Mouse (Mus musculus): ENCODE measurements around the gene Ttll1. TPM values are rescaled to one million over a fixed set of nuclear protein-coding genes. Genes with fewer than 3 reads are reported as not detected.

The Ttll1 gene
- total RNA-seq, 2 experiments from 2014 or later: 53.3 to 53.9 TPM

Small RNA genes within 50 kb of the gene (microRNA-seq; reads per million reads assigned to microRNA genes)
- gene Gm24575: 0 reads per million in 2 experiments

Other genes starting within 250 kb of the Ttll1 start
- gene Arfgap3, start 160.6 kb downstream of the Ttll1 start, total RNA-seq (2021): 10 to 100 TPM; 21.6 to 23.0 TPM
- 100 to 1,000 TPM; 105 to 116 TPM for gene Pacsin2, start 46.3 kb downstream of the Ttll1 start, total RNA-seq (2021)
- not detected for gene Bik, start 16.0 kb upstream of the Ttll1 start, total RNA-seq (2021)
- gene Tspo, start 52.7 kb upstream of the Ttll1 start, total RNA-seq (2021): 10 to 100 TPM in 1 of 2 experiments, 1 to 10 TPM in 1; 7.9 to 10.6 TPM
- gene Mcat, start 52.9 kb upstream of the Ttll1 start, total RNA-seq (2021): 10 to 100 TPM; 17.9 to 26.0 TPM
- 10 to 100 TPM; 11.2 to 12.4 TPM for gene Ttll12, start 84.3 kb upstream of the Ttll1 start, total RNA-seq (2021)
- 10 to 100 TPM; 51.8 to 67.1 TPM for gene Scube1, start 214.1 kb upstream of the Ttll1 start, total RNA-seq (2021)